Mouse (Mus musculus) CH12.LX (cell line): ENCODE measurements around the gene Tpra1.

Experiments used
- CTCF ChIP-seq, 2 experiments: IDR thresholded peaks in 1 of 2; conservative IDR thresholded peaks in 1 of 2; 2 replicates each; pipeline ENCODE4 v1.5.1; 2011 to 2012; ENCODE audit warnings: low read depth in 2 of 2, low read length in 2 of 2, improper control_type of control experiment in 1 of 2, inconsistent platforms in 1 of 2, mild to moderate bottlenecking in 1 of 2, moderate library complexity in 1 of 2
- EP300 ChIP-seq: IDR thresholded peaks from 2 replicates; pipeline ENCODE4 v1.6.1; 2011; ENCODE audit warnings: low read length, improper control_type of control experiment
- NRF1 ChIP-seq: IDR thresholded peaks from 2 replicates; pipeline ENCODE4 v1.6.1; 2014; ENCODE audit warnings: low read depth, mild to moderate bottlenecking, inconsistent platforms, low read length, improper control_type of control experiment, moderate library complexity

DNA sequence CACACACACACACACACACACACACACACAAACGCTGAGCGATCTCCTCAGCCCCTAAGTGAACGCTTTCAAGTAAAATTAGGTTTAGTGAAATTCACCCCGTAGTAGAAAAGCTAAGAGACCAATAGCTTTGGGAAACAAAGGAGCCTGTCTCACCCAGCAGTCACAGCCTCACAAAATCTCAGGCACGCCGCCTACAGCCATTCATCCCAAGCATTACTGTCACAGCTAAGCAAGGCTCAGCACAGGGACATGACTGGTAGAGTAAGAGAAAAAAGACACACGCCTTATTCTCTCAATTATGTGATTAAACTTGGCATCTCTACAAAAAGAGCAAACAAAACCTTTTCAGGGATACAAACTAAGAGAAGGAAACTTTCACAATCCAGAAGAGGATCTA, 20.7 kb upstream of the Tpra1 start:
- no peak for TF ChIP-seq NRF1
- no peak for TF ChIP-seq EP300
- TF ChIP-seq CTCF (conservative IDR thresholded peaks at IDR 0.05 in 1 of 2, IDR thresholded peaks at IDR 0.05 in 1 of 2; ENCODE audit: low read depth in 2 of 2, low read length in 2 of 2), result no peak
